Mouse (Mus musculus) CH12F3 (cell line): ENCODE results near the gene Col6a5.
"Not testable (repeated sequence)": the region's sequence is repeated elsewhere in the genome, so short reads cannot be mapped to it uniquely, and the experiment has no call there.

Experiments
- in situ Hi-C: fragments of 300-500 bp; cut with MboI; formaldehyde crosslinking; loops from 2 replicates; pipeline ENCODE4 v1.14.3; 2020; ENCODE audit warnings: low sequenced_read_pairs

Col6a5 gene

GRCm38 (mm10) chr9:105910166-105910565 lies 50.3 kb downstream of the Col6a5 start:
- in situ Hi-C loops: no loop called here

GRCm38 (mm10) chr9:105909352-105909751 lies 51.1 kb downstream of the Col6a5 start:
- in situ Hi-C loops: no loop called here

GRCm38 (mm10) chr9:105907411-105907810 lies 53.0 kb downstream of the Col6a5 start:
- in situ Hi-C loops: no loop called here

- in situ Hi-C loops: no loop called here
These were observed 72.9 kb downstream of the Col6a5 start for GRCm38 (mm10) chr9:105887521-105887920.

GRCm38 (mm10) chr9:105884656-105885430 lies 75.6 kb downstream of the Col6a5 start:
- in situ Hi-C loops: no loop called here

- in situ Hi-C loops: no loop called here
These were observed 79.7 kb downstream of the Col6a5 start for GRCm38 (mm10) chr9:105880743-105881142.

GRCm38 (mm10) chr9:105878365-105879108 lies 81.9 kb downstream of the Col6a5 start:
- in situ Hi-C loops: no loop called here

- in situ Hi-C loops: no loop called here
These were observed 84.3 kb downstream of the Col6a5 start for GRCm38 (mm10) chr9:105876124-105876523.

- in situ Hi-C loops: no loop called here
These were observed 88.8 kb downstream of the Col6a5 start for GRCm38 (mm10) chr9:105871643-105872042.

- in situ Hi-C loops: no loop called here
These were observed 102.7 kb downstream of the Col6a5 start for GRCm38 (mm10) chr9:105857773-105858172.

- in situ Hi-C loops: no loop called here
These were observed 107.7 kb downstream of the Col6a5 start for GRCm38 (mm10) chr9:105852778-105853065.

- in situ Hi-C loops: no loop called here
These were observed 108.2 kb downstream of the Col6a5 start for GRCm38 (mm10) chr9:105852015-105852777.

- in situ Hi-C loops: no loop called here
These were observed 109.4 kb downstream of the Col6a5 start for GRCm38 (mm10) chr9:105851011-105851410.

- in situ Hi-C loops: no loop called here
These were observed 112.0 kb downstream of the Col6a5 start for GRCm38 (mm10) chr9:105848396-105848795.

- in situ Hi-C loops: no loop called here
These were observed 113.2 kb downstream of the Col6a5 start for GRCm38 (mm10) chr9:105847261-105847660.

GRCm38 (mm10) chr9:105841386-105841785 lies 119.1 kb downstream of the Col6a5 start:
- in situ Hi-C loops: not testable (repeated sequence)

- in situ Hi-C loops: no loop called here
These were observed 121.3 kb downstream of the Col6a5 start for GRCm38 (mm10) chr9:105839147-105839515.

GRCm38 (mm10) chr9:105838396-105839146 lies 121.9 kb downstream of the Col6a5 start:
- in situ Hi-C loops: no loop called here

- in situ Hi-C loops: no loop called here
These were observed 124.9 kb downstream of the Col6a5 start for GRCm38 (mm10) chr9:105835587-105835986.

GRCm38 (mm10) chr9:105834799-105835198 lies 125.6 kb downstream of the Col6a5 start:
- in situ Hi-C loops: no loop called here

- in situ Hi-C loops: no loop called here
These were observed 129.2 kb downstream of the Col6a5 start for GRCm38 (mm10) chr9:105831291-105831690.
